Mouse (Mus musculus): ENCODE measurements around the gene Samt1. TPM values are rescaled to one million over a fixed set of nuclear protein-coding genes. Genes with fewer than 3 reads are reported as not detected.
"Not testable (repeated sequence)": the region's sequence is repeated elsewhere in the genome, so short reads cannot be mapped to it uniquely, and the experiment has no call there.

Gene Samt1
- polyA plus RNA-seq (2012; rRNA removed), result not detected in 2 replicates

DNA sequence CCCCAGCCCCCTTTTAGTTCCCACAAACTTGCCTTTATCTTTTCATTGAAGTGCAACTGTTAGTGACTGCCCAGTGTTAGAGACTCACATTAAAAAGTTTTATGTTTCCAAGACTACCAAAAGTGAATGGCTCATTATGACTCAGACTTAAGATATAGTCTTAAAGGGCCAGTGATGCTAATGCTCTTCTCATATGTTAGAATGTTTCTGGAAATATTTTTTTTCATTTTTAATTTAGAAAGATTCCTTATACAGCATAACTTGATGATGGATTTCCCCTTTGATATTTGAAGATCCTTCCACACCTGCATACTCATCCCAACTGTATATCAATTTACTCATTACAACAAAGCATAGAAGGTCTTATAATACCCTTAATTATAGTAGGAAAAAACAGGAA, at the start of gene Samt1:
TSS of gene Samt1 (minus strand) at position 101 of the 400 bp plus-strand sequence.
- not testable (repeated sequence) for DNase-seq (ENCODE audit: low read depth in 1 of 2, low spot score in 2 of 2); H3K27ac ChIP-seq (ENCODE audit: insufficient read depth, low read length); H3K27me3 ChIP-seq (ENCODE audit: control insufficient read depth, insufficient read depth, low read length); H3K4me1 ChIP-seq (ENCODE audit: control insufficient read depth, insufficient read depth, insufficient read length); H3K4me3 ChIP-seq (ENCODE audit: extremely low read depth, insufficient read depth, insufficient read length); H3K36me3 ChIP-seq (ENCODE audit: control insufficient read depth, insufficient read depth, low read length)

DNA sequence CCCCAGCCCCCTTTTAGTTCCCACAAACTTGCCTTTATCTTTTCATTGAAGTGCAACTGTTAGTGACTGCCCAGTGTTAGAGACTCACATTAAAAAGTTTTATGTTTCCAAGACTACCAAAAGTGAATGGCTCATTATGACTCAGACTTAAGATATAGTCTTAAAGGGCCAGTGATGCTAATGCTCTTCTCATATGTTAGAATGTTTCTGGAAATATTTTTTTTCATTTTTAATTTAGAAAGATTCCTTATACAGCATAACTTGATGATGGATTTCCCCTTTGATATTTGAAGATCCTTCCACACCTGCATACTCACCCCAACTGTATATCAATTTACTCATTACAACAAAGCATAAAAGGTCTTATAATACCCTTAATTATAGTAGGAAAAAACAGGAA, 42.5 kb upstream of the Samt1 start, which contains the start of gene Gm10057:
TSS of gene Gm10057 (minus strand) at position 101 of the 400 bp plus-strand sequence.
- not testable (repeated sequence) for H3K4me3 ChIP-seq (ENCODE audit: extremely low read depth, insufficient read depth, insufficient read length); DNase-seq (ENCODE audit: low read depth in 1 of 2, low spot score in 2 of 2); H3K27ac ChIP-seq (ENCODE audit: insufficient read depth, low read length); H3K27me3 ChIP-seq (ENCODE audit: control insufficient read depth, insufficient read depth, low read length); H3K36me3 ChIP-seq (ENCODE audit: control insufficient read depth, insufficient read depth, low read length); H3K4me1 ChIP-seq (ENCODE audit: control insufficient read depth, insufficient read depth, insufficient read length)

DNA sequence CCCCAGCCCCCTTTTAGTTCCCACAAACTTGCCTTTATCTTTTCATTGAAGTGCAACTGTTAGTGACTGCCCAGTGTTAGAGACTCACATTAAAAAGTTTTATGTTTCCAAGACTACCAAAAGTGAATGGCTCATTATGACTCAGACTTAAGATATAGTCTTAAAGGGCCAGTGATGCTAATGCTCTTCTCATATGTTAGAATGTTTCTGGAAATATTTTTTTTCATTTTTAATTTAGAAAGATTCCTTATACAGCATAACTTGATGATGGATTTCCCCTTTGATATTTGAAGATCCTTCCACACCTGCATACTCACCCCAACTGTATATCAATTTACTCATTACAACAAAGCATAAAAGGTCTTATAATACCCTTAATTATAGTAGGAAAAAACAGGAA, 21.3 kb upstream of the Samt1 start, which contains the start of gene 4921511M17Rik:
TSS of gene 4921511M17Rik (minus strand) at position 101 of the 400 bp plus-strand sequence.
- not testable (repeated sequence) for H3K27me3 ChIP-seq (ENCODE audit: control insufficient read depth, insufficient read depth, low read length); H3K36me3 ChIP-seq (ENCODE audit: control insufficient read depth, insufficient read depth, low read length); H3K27ac ChIP-seq (ENCODE audit: insufficient read depth, low read length); H3K4me1 ChIP-seq (ENCODE audit: control insufficient read depth, insufficient read depth, insufficient read length); DNase-seq (ENCODE audit: low read depth in 1 of 2, low spot score in 2 of 2); H3K4me3 ChIP-seq (ENCODE audit: extremely low read depth, insufficient read depth, insufficient read length)

DNA sequence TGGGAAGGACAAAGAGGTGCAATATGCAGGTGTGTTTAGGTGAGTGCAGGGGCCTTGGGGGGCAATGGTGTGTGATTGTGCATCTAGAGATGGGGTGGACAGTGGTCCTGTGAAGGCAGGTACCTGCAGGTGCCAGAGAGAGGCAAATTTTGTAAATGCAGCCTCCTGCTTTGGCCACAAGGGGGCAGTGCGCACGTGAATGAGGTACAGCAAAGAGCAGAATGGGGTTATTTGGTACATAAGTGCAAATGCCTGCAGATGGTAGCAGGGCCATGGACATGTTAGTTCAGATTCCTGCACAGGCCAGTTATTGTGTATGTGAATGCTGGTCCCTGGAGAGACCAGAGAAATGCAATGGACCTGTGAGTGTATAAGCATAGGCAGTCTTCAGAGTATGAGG, 35.5 kb downstream of the Samt1 start:
- WGBS, result no CpG with 5 or more reads among the region's 2 CpGs

DNA sequence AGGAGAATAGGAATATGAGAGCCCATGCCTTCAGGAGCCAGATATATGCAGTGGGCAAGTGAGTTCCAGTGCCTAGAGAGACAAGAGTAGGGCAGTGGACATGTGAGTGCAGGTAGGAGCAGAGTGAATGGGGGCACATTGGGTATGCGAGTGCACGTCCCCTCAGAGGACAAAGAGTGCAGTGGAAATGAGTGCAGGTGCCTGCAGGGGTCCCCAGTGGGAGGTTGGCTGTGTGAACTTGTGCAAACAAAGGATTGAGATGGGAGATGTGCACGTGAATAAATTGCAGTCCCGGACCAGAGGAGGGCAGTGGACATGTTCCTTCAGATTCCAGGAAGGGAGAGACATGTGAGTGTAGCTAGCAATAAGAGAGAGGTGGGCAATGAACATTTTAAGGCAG, 36.0 kb downstream of the Samt1 start:
- DNase-seq (ENCODE audit: low read depth in 1 of 2, low spot score in 2 of 2); H3K4me1 ChIP-seq (ENCODE audit: control insufficient read depth, insufficient read depth, insufficient read length); H3K27ac ChIP-seq (ENCODE audit: insufficient read depth, low read length); H3K36me3 ChIP-seq (ENCODE audit: control insufficient read depth, insufficient read depth, low read length); H3K27me3 ChIP-seq (ENCODE audit: control insufficient read depth, insufficient read depth, low read length); H3K4me3 ChIP-seq (ENCODE audit: extremely low read depth, insufficient read depth, insufficient read length): not testable (repeated sequence)
- 29% methylated on average over 4 of the region's 4 CpGs for WGBS

More for the DNA sequence above, 35.5 kb downstream of the Samt1 start:
- not testable (repeated sequence) for H3K27me3 ChIP-seq (ENCODE audit: control insufficient read depth, insufficient read depth, low read length); H3K4me1 ChIP-seq (ENCODE audit: control insufficient read depth, insufficient read depth, insufficient read length); H3K36me3 ChIP-seq (ENCODE audit: control insufficient read depth, insufficient read depth, low read length); H3K27ac ChIP-seq (ENCODE audit: insufficient read depth, low read length); H3K4me3 ChIP-seq (ENCODE audit: extremely low read depth, insufficient read depth, insufficient read length); DNase-seq (ENCODE audit: low read depth in 1 of 2, low spot score in 2 of 2)

DNA sequence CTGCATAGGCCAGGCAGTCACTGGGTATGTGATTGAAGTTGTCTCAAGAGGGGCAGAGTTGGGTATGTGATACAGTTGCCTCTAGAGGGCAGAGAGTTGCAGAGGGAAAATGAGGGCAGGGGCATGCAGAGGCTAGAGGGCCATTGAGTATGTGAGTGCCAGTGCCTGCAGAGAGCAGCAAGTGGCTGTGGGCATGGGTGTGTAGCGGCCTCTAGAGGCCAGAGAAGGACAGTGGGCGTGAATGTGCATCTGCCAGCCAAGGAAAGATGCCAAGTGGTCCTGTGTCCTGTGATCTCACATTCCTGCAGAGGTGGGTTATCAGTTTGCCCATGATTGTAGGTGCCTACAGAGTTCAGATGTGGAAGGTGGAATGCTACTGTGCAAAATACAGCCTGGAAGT, 38.0 kb downstream of the Samt1 start:
- WGBS, result 12% methylated on average over 2 of the region's 2 CpGs
- no peak overlapping the region for H3K27ac ChIP-seq (ENCODE audit: insufficient read depth, low read length)
- TF ChIP-seq POLR2A (IDR thresholded peaks at IDR 0.05; ENCODE audit: low read depth, low read length) (no peak), CTCF (IDR thresholded peaks at IDR 0.05; ENCODE audit: extremely low read depth, insufficient read depth, insufficient read length, insufficient replicate concordance) (peak; percentile 33; the same call in 1 of the 2 replicates)
- no peaks in the 10 kb centered on the region for H3K4me1 ChIP-seq (ENCODE audit: control insufficient read depth, insufficient read depth, insufficient read length)
- DNase-seq (ENCODE audit: low read depth in 1 of 2, low spot score in 2 of 2), result no peak
- no peak overlapping the region for H3K4me3 ChIP-seq (ENCODE audit: extremely low read depth, insufficient read depth, insufficient read length)
- no peaks in the 10 kb centered on the region for H3K27me3 ChIP-seq (ENCODE audit: control insufficient read depth, insufficient read depth, low read length)
- H3K36me3 ChIP-seq (ENCODE audit: control insufficient read depth, insufficient read depth, low read length), result no peaks in the 10 kb centered on the region

DNA sequence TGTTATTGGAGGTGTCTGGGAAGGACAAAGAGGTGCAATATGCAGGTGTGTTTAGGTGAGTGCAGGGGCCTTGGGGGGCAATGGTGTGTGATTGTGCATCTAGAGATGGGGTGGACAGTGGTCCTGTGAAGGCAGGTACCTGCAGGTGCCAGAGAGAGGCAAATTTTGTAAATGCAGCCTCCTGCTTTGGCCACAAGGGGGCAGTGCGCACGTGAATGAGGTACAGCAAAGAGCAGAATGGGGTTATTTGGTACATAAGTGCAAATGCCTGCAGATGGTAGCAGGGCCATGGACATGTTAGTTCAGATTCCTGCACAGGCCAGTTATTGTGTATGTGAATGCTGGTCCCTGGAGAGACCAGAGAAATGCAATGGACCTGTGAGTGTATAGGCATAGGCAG, 59.6 kb downstream of the Samt1 start:
- H3K4me1 ChIP-seq (ENCODE audit: control insufficient read depth, insufficient read depth, insufficient read length); DNase-seq (ENCODE audit: low read depth in 1 of 2, low spot score in 2 of 2); H3K36me3 ChIP-seq (ENCODE audit: control insufficient read depth, insufficient read depth, low read length); H3K27me3 ChIP-seq (ENCODE audit: control insufficient read depth, insufficient read depth, low read length); H3K27ac ChIP-seq (ENCODE audit: insufficient read depth, low read length); H3K4me3 ChIP-seq (ENCODE audit: extremely low read depth, insufficient read depth, insufficient read length): not testable (repeated sequence)
- WGBS, result no CpG with 5 or more reads among the region's 2 CpGs

Other genes starting within 250 kb of the Samt1 start
- gene Spin2c, start 180.4 kb downstream of the Samt1 start, polyA plus RNA-seq (2012; rRNA removed), result 0.15 and 0.31 TPM in 2 replicates
- not detected in 2 replicates for gene 4921511M17Rik, start 21.2 kb upstream of the Samt1 start, polyA plus RNA-seq (2012; rRNA removed)
- gene Gm10057, start 42.4 kb upstream of the Samt1 start, polyA plus RNA-seq (2012; rRNA removed), result not detected in 2 replicates
- gene Gm15140, start 108.0 kb upstream of the Samt1 start, polyA plus RNA-seq (2012; rRNA removed), result not detected in 2 replicates

Measured in spleen, adult 2 months (tissue).